Mouse (Mus musculus) heart, embryonic 13.5 days (tissue): Measurements from ENCODE around the gene Mib2. TPM values are rescaled to one million over a fixed set of nuclear protein-coding genes. Genes with fewer than 3 reads are reported as not detected.
A peak's percentile ranks its signal among the peaks of the same experiment; 100 is the strongest.

Source experiments
- ATAC-seq: fragments of 200-750 bp; cut with Nextera tagmentation; 2 replicates; pipeline ENCODE4 v1.8.0; 2017; ENCODE audit warnings: moderate TSS enrichment; ENCODE audit not compliant: insufficient number of reproducible peaks, low FRiP score, low TSS enrichment; ENCODE audit errors: extremely low read depth
- H3K27ac ChIP-seq: fragments of 300-500 bp; sonication (generic); replicated peaks from 2 replicates; pipeline ENCODE4 v1.5.1; 2015; ENCODE audit warnings: moderate library complexity, mild to moderate bottlenecking, inconsistent platforms
- H3K27me3 ChIP-seq: fragments of 300-500 bp; sonication (generic); replicated peaks from 2 replicates; pipeline ENCODE4 v1.6.1; 2015; ENCODE audit warnings: mild to moderate bottlenecking, inconsistent platforms
- H3K36me3 ChIP-seq: fragments of 300-500 bp; sonication (generic); 2 replicates; pipeline ENCODE4 v1.6.1; 2015; ENCODE audit warnings: mild to moderate bottlenecking, inconsistent platforms
- H3K4me1 ChIP-seq: fragments of 300-500 bp; sonication (generic); 2 replicates; pipeline ENCODE4 v1.6.1; 2015; ENCODE audit warnings: inconsistent platforms
- H3K4me2 ChIP-seq: fragments of 300-500 bp; sonication (generic); 2 replicates; pipeline ENCODE4 v1.6.1; 2015; ENCODE audit warnings: inconsistent platforms, mild to moderate bottlenecking, moderate library complexity
- H3K4me3 ChIP-seq: fragments of 300-500 bp; sonication (generic); 2 replicates; pipeline ENCODE4 v1.5.1; 2015; ENCODE audit warnings: moderate library complexity, mild to moderate bottlenecking, inconsistent platforms
- H3K9ac ChIP-seq: fragments of 300-500 bp; sonication (generic); 2 replicates; pipeline ENCODE4 v1.6.1; 2015; ENCODE audit warnings: inconsistent platforms, mild to moderate bottlenecking, moderate library complexity
- H3K9me3 ChIP-seq: fragments of 300-500 bp; sonication (generic); 2 replicates; pipeline ENCODE4 v1.6.1; 2016; ENCODE audit warnings: inconsistent platforms
- WGBS: fragments of 180-500 bp; shearing (Covaris S2); methylation state at CpG from one replicate; pipeline ENCODE4 v1.1.7; 2015; ENCODE audit warnings: mixed read lengths; 5-methylcytosine and 5-hydroxymethylcytosine counted together
- polyA plus RNA-seq: library from polyadenylated mRNA; unstranded; fragments of >200 nt; fragmentation: Nextera tagmentation; extraction: Ambion mirVana; gene quantifications from 2 replicates; pipeline ENCODE4 v1.2.1, GENCODE M21; 2015

Gene Mib2
- 16.5 and 16.9 TPM in 2 replicates for polyA plus RNA-seq

GRCm38 (mm10) chr4:155668689-155669597 is at the start of gene Mib2:
Gene Mib2 (minus strand): TSS chr4:155669198.
- Histone ChIP-seq H3K9me3 (no peaks in the 10 kb centered on the region), H3K27me3 (no peaks in the 10 kb centered on the region), H3K9ac (peak within 1 kb of the TSS; percentile 86), H3K27ac (peak within 1 kb of the TSS; percentile 46), H3K4me2 (peak within 1 kb of the TSS; percentile 83), H3K4me1 (peaks cover 12% of the 10 kb centered on the region), H3K36me3 (peaks cover 15% of the 10 kb centered on the region; the same call in 1 of the 2 replicates), H3K4me3 (peak within 1 kb of the TSS; percentile 71)
- WGBS, result under 1% methylated on average over 73 of the region's 73 CpGs
- peak; percentile 98 for ATAC-seq

DNA sequence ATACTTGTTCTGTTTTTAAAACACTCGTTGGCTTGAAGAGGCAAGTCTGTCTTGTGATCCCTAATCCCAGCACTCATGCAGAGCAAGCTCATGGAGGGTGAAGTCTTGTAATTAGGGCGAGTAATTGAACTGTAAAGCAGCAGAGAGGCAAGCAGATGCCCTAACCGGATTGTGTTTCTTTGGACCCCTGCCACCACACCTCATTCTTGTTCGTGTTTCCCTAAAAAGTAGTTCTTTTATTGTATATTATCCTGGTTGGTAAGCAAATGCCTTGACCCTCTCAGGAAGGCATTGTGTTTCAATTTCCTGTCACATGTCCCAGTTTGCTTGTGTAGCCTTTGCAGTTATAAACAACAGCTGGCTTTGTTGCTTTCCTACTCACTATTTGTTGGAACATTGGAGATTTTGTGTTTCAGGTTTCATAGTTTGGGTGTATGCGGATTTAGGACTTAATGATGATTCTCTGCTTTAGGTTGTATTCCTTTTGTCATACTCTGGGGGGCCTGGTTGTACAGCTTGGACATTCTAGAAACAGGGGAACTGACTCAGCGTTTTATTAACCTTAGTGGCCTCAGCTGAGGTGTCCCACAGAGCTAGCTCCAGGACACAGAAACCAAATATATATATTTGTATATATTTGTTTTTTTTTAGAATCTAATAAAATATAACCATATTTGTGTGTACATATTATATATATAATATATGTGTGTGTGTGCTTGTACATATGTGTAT is 41.7 kb upstream of the Mib2 start:
- H3K4me3 ChIP-seq, result no peak overlapping the region
- H3K4me2 ChIP-seq, result no peak overlapping the region
- H3K27me3 ChIP-seq, result no peaks in the 10 kb centered on the region
- H3K9me3 ChIP-seq, result no peaks in the 10 kb centered on the region
- 60% methylated on average over 6 of the region's 6 CpGs for WGBS
- 0 out of 2 replicates have a peak overlapping the region, but pooled peaks have one; percentile 14 for H3K9ac ChIP-seq
- no peak for ATAC-seq
- peak overlapping the region; percentile 53 for H3K27ac ChIP-seq
- H3K36me3 ChIP-seq, result peaks cover 18% of the 10 kb centered on the region
- peaks cover 40% of the 10 kb centered on the region for H3K4me1 ChIP-seq

GRCm38 (mm10) chr4:155708988-155709387 is 40.0 kb upstream of the Mib2 start:
- Histone ChIP-seq H3K4me3 (no peak overlapping the region), H3K4me2 (no peak overlapping the region), H3K27ac (0 out of 2 replicates have a peak overlapping the region, but pooled peaks have one; percentile 12), H3K36me3 (peaks cover under 1% of the 10 kb centered on the region), H3K9ac (no peak overlapping the region), H3K4me1 (peaks cover 44% of the 10 kb centered on the region), H3K9me3 (no peaks in the 10 kb centered on the region), H3K27me3 (no peaks in the 10 kb centered on the region)
- no peak for ATAC-seq

DNA sequence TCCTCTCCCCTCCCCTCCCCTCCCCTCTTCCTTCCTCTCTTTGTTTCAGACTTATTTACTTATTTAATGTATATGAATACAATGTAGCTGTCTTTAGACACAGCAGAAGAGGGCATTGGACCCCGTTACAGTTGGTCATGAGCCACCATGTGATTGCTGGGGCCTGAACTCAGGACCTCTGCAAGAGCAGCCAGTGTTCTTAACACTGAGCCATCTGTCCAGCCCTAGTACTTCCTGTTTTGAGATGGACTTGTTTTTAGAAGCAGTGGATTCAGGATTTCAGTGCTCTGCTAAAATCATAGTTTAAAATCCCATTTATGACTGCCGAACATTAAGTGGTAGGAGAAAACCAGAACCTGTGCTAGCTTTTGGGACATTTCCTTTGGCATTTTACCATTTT is 39.6 kb upstream of the Mib2 start:
- Histone ChIP-seq H3K4me1 (peaks cover 47% of the 10 kb centered on the region), H3K27ac (0 out of 2 replicates have a peak overlapping the region, but pooled peaks have one; percentile 12), H3K4me2 (no peak overlapping the region), H3K27me3 (no peaks in the 10 kb centered on the region), H3K9me3 (no peaks in the 10 kb centered on the region), H3K36me3 (no peaks in the 10 kb centered on the region; the same call in 1 of the 2 replicates), H3K9ac (no peak overlapping the region), H3K4me3 (no peak overlapping the region)
- WGBS, result 65% methylated on average over 2 of the region's 2 CpGs
- ATAC-seq, result no peak

DNA sequence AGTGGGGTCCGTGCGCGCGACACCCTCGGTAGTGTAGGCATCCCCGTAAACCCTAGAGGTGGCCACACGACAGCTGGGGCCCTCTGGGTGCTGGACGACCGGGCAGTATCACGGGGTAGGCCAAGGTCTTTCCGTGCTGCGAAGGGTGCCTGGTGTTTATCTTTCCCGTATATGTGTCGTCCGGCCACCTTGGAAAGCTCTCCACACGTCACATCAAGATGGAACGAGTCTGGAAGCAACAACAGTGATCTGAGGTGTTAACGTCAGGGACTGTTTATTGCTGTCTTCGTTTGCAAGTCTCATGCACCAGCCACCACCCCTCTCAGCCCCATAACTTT is 36.6 kb upstream of the Mib2 start:
- peak overlapping the region; percentile 80 for H3K4me2 ChIP-seq
- H3K9ac ChIP-seq, result peak overlapping the region; percentile 96
- H3K4me3 ChIP-seq, result peak overlapping the region; percentile 99
- H3K27ac ChIP-seq, result peak overlapping the region; percentile 97
- H3K36me3 ChIP-seq, result no peaks in the 10 kb centered on the region; the same call in 1 of the 2 replicates
- WGBS, result under 1% methylated on average over 19 of the region's 19 CpGs
- peaks cover 44% of the 10 kb centered on the region for H3K4me1 ChIP-seq
- no peaks in the 10 kb centered on the region for H3K27me3 ChIP-seq
- H3K9me3 ChIP-seq, result no peaks in the 10 kb centered on the region
- ATAC-seq, result no peak; the same call in 1 of the 2 replicates

DNA sequence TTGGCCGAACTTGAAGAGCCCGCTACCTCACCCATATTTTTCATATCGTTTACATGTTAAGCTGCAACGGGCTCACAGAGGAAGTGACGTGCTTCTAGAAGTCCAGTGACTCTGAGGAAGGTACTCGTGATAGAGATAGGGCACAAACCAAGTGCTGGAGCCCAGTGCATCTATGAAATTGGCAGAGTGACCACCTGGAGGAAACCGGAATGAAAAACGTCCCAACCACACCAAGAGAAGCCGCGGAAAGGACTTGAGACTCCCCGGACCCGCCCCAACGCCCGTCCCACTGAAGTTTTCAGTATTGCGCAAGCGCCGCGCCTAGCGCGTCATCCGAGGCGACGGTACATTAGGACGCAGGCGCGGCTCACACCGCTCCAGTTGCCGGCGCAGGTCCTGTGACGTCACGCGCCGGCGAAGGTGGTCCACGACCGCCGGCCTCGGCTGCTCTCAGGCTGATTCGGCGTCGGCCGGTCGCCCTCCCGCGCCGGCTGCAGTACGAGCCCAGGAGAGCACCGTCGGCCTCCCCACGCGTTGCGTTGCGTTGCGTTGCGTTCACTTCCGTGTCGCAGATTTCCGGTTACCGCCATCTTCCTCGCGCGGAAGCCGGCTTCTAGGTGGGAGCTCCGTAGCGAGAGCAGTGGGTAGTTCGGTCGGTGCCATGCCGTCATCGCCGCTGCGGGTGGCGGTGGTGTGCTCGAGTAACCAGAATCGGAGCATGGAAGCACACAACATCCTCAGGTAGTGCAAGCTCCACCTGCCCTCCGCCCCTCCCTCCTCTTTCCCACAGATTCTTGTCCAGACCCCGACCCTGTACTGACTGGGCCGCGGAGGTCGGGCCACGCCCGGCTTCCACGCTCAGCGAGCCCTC is 36.0 kb upstream of the Mib2 start, which contains the start of gene Ssu72:
Gene Ssu72 (plus strand): TSS at position 80 of the 871 bp plus-strand sequence.
- Histone ChIP-seq H3K4me2 (peak within 1 kb of the TSS; percentile 80), H3K4me3 (peak within 1 kb of the TSS; percentile 99), H3K36me3 (no peaks in the 10 kb centered on the region; the same call in 1 of the 2 replicates), H3K9ac (peak within 1 kb of the TSS; percentile 96), H3K27me3 (no peaks in the 10 kb centered on the region), H3K9me3 (no peaks in the 10 kb centered on the region), H3K4me1 (peaks cover 38% of the 10 kb centered on the region), H3K27ac (peak within 1 kb of the TSS; percentile 97)
- WGBS, result under 1% methylated on average over 83 of the region's 83 CpGs
- ATAC-seq, result peak; percentile 94

- no peak for ATAC-seq
- H3K9ac ChIP-seq, result no peak overlapping the region
Measured at GRCm38 (mm10) chr4:155703425-155703929, 34.5 kb upstream of the Mib2 start.

GRCm38 (mm10) chr4:155700425-155700824 is 31.4 kb upstream of the Mib2 start:
- no peak overlapping the region for H3K4me2 ChIP-seq
- peaks cover 12% of the 10 kb centered on the region for H3K27me3 ChIP-seq
- peaks cover 15% of the 10 kb centered on the region for H3K4me1 ChIP-seq
- no peaks in the 10 kb centered on the region for H3K36me3 ChIP-seq
- H3K9ac ChIP-seq, result no peak overlapping the region
- no peak overlapping the region for H3K4me3 ChIP-seq
- no peaks in the 10 kb centered on the region for H3K9me3 ChIP-seq
- ATAC-seq, result no peak
- no peak overlapping the region for H3K27ac ChIP-seq

More at GRCm38 (mm10) chr4:155703425-155703929, 34.5 kb upstream of the Mib2 start:
- Histone ChIP-seq H3K4me1 (peaks cover 27% of the 10 kb centered on the region), H3K27me3 (no peaks in the 10 kb centered on the region), H3K4me3 (no peak overlapping the region), H3K4me2 (no peak overlapping the region), H3K9me3 (no peaks in the 10 kb centered on the region), H3K27ac (no peak overlapping the region), H3K36me3 (no peaks in the 10 kb centered on the region; the same call in 1 of the 2 replicates)
- 97% methylated on average over 4 of the region's 4 CpGs for WGBS

DNA sequence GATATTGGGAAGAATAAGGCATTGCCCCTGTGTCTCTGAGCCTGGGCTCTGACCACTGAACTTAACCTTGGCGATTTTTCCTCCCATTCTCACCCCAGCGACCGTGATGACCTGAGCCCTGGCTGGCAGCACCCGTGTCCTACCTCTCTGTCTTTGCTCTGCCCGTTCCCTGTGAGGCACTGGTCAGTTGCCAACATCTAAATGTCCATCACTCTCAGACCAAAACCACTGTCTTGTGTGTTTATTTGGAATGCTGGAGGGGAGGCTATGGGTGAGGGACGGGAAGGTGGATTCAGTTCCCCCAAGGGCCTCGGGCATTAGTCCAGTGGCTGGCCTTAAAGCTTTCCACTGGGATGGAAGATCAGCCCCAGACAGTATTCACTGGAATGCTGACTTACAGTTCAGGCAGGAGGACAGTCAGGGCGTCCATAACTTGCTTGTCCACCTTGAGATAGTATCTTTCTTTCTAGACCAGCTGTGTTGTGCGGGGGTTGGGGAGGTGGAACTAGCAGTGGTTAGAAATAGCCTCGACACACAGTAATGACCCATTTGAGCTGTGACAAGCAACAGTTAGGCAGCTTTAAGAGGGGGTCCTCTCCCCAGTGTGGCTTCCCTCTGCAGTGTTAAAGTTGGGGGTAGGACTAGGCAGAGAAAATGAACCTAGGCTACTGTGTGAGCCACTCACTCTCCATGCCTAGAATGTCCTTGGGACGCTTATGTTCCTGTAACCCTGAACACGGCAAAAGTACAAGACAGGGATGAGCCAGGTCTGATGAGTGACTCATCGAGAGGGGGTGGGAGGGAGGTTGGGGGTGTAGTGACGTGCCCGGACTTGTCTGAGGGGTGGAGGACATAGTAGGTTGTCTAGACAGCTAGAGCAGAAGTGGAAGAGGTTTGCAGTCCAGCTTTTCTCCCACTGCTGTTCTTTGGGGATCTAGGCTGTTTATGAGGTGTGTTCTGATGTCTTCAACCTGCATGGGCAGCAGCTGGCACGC is 27.6 kb upstream of the Mib2 start:
- ATAC-seq, result no peak
- Histone ChIP-seq H3K9me3 (no peaks in the 10 kb centered on the region), H3K9ac (0 out of 2 replicates have a peak overlapping the region, but pooled peaks have one; percentile 24), H3K36me3 (no peaks in the 10 kb centered on the region), H3K4me2 (no peak overlapping the region; the same call in 1 of the 2 replicates), H3K27ac (no peak overlapping the region), H3K27me3 (peaks cover 27% of the 10 kb centered on the region), H3K4me1 (peaks cover 14% of the 10 kb centered on the region), H3K4me3 (no peak overlapping the region)
- WGBS, result 63% methylated on average over 16 of the region's 16 CpGs
